Mouse (Mus musculus) hindbrain, embryonic 14.5 days (tissue): ENCODE results near the gene Il18. TPM values are rescaled to one million over a fixed set of nuclear protein-coding genes. Genes with fewer than 3 reads are reported as not detected.
A peak's percentile ranks its signal among the peaks of the same experiment; 100 is the strongest.
"Not testable (repeated sequence)": the region's sequence is repeated elsewhere in the genome, so short reads cannot be mapped to it uniquely, and the experiment has no call there.

ENCODE experiments used
- ATAC-seq: fragments of 200-750 bp; cut with Nextera tagmentation; 2 replicates; pipeline ENCODE4 v1.8.0; 2017; ENCODE audit warnings: moderate number of reproducible peaks, mild to moderate bottlenecking, moderate TSS enrichment, moderate library complexity; ENCODE audit not compliant: low FRiP score
- DNase-seq: peaks from one replicate; pipeline ENCODE4 v3.0.0-alpha.2; 2015; ENCODE audit warnings: low spot score
- H3K27ac ChIP-seq: fragments of 300-500 bp; sonication (generic); 2 replicates; pipeline ENCODE4 v1.5.1; 2014; ENCODE audit warnings: mild to moderate bottlenecking, moderate library complexity
- H3K27me3 ChIP-seq: fragments of 300-500 bp; sonication (generic); 2 replicates; pipeline ENCODE4 v1.6.1; 2014; ENCODE audit warnings: mild to moderate bottlenecking, low read length, mixed read lengths; ENCODE audit not compliant: control insufficient read depth, insufficient read depth
- H3K36me3 ChIP-seq: fragments of 300-500 bp; sonication (generic); replicated peaks from 2 replicates; pipeline ENCODE4 v1.6.1; 2014; ENCODE audit not compliant: control insufficient read depth, insufficient read depth
- H3K4me1 ChIP-seq: fragments of 300-500 bp; sonication (generic); replicated peaks from 2 replicates; pipeline ENCODE4 v1.6.1; 2014; ENCODE audit warnings: antibody characterized with exemption, low read length, mixed read lengths; ENCODE audit not compliant: control insufficient read depth, insufficient read depth
- H3K4me2 ChIP-seq: fragments of 300-500 bp; sonication (generic); replicated peaks from 2 replicates; pipeline ENCODE4 v1.6.1; 2014; ENCODE audit warnings: mild to moderate bottlenecking, moderate library complexity
- H3K4me3 ChIP-seq: fragments of 300-500 bp; sonication (generic); replicated peaks from 2 replicates; pipeline ENCODE4 v1.5.1; 2014; ENCODE audit warnings: mild to moderate bottlenecking, low read length
- H3K9ac ChIP-seq: fragments of 300-500 bp; sonication (generic); 2 replicates; pipeline ENCODE4 v1.6.1; 2014
- H3K9me3 ChIP-seq: fragments of 300-500 bp; sonication (generic); 2 replicates; pipeline ENCODE4 v1.6.1; 2016; ENCODE audit warnings: low read length; ENCODE audit not compliant: control insufficient read depth
- WGBS: fragments of 180-500 bp; shearing (Covaris S2); extraction: QIAGEN DNeasy Blood & Tissue Kit; methylation state at CpG from one replicate; pipeline ENCODE4 v1.1.7; 2014; 5-methylcytosine and 5-hydroxymethylcytosine counted together
- polyA plus RNA-seq: library from polyadenylated mRNA; unstranded; fragments of >200 nt; fragmentation: Nextera tagmentation; extraction: Ambion mirVana; gene quantifications from 2 replicates; pipeline ENCODE4 v1.2.1, GENCODE M21; 2014

The Il18 gene
- polyA plus RNA-seq, 1 experiment from 2014 or later = 18.6 TPM

DNA sequence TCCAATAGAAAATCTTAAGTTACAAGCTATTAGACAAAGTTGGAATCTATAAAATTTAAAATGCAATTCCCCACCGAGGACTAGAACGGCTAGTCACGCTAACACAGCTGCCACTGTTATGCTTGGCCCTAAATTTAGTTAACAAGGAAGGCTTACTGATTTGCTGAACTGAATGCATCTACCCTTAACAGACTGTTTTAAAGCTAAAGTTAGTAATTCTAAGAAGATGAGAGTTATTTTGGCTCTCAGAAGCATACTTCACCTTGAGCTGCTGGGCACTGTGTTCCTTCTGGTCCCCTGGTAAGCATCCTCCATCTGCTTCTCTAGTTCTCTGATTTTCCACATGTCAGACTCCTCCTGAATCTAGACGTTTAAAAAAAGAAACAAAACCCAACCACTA lies 57.5 kb downstream of the Il18 start:
- no peak for ATAC-seq
- H3K36me3 ChIP-seq = peaks cover 80% of the 10 kb centered on the region

DNA sequence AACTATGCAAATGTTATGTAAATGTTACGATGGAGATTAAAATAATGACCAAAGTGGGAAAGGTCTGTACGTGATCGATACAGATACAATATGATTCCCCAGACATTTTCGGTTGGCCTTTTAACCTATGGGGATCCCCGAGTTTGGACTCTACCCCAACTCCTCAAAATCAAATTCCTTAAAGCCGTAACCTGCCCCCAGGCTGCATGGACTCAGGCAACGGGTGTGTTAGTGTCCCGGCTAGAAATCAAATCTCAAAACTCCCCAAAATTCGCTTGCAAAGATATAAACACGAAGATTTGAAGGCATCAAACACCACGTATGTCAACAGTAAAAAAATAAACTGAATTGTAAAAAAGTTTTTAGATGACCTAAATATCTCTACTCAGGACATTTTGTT lies 61.5 kb downstream of the Il18 start:
- WGBS = 42% methylated on average over 11 of the region's 11 CpGs
- H3K36me3 ChIP-seq = peaks cover 41% of the 10 kb centered on the region
- DNase-seq (no peak), ATAC-seq (no peak)
- H3K4me2 ChIP-seq = peak overlapping the region; percentile 95
- H3K4me3 ChIP-seq = peak overlapping the region; percentile 99
- H3K4me1 ChIP-seq = peaks cover 14% of the 10 kb centered on the region
- H3K9ac ChIP-seq = peak overlapping the region; percentile 94
- no peaks in the 10 kb centered on the region for H3K27me3 ChIP-seq
- H3K27ac ChIP-seq = peak overlapping the region; percentile 94; the same call in 1 of the 2 replicates
- H3K9me3 ChIP-seq = no peaks in the 10 kb centered on the region

More for the DNA sequence above, 57.5 kb downstream of the Il18 start:
- Histone ChIP-seq H3K9me3 (no peaks in the 10 kb centered on the region), H3K4me1 (peaks cover 11% of the 10 kb centered on the region), H3K27ac (no peak overlapping the region), H3K4me3 (no peak overlapping the region), H3K4me2 (no peak overlapping the region), H3K9ac (no peak overlapping the region), H3K27me3 (no peaks in the 10 kb centered on the region)
- 87% methylated on average over 4 of the region's 4 CpGs for WGBS
- DNase-seq = no peak

DNA sequence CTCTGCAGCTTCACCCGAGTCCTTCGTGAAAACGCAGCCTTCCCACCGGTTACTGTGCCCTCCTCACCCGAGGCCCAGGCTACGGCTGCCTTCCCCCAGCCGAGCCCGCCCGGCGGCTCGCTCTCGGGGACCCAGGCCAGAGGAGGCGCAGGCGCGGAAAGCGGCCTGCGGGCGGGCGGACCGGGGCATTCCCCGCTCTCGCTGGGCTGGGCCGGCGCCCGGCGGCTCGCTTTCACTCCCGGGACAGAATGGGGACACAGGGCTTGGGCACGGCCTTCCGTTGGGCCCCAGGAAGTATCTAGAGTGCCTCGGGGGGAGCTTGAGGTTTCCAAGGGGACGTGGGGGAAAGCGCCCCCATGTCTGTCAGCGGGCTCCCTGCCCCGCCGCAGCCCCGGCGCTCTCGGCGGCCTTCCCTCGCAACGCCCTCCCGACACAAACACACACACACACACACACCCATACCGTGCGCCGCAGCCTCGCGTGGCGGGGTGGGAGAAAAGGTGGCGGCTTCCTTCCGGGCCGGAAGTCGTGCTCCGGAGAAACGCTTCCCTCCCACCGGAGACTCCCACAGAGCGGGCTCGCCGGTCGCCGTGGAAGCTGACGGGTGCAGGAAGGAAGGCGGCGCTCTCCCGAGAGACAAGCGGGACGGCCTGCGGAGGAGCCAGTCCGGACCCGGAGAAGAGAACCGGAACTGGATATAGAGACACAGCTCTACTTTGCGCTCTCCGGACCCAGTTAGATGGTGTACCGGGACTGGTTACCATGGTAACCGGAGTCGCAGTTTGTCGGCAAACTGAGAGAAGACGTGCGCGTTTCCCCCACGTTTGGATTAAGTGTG lies 62.4 kb downstream of the Il18 start, which contains the start of the genes Pih1d2 and Nkapd1:
TSS of gene Pih1d2 (plus strand) at position 556 of the 838 bp plus-strand sequence.
TSS of gene Nkapd1 (minus strand) at position 699 of the 838 bp plus-strand sequence.
- peak; percentile 95 for DNase-seq
- ATAC-seq = peak; percentile 94
- peak within 1 kb of the TSS; percentile 99 for H3K4me3 ChIP-seq
- peak within 1 kb of the TSS; percentile 94 for H3K27ac ChIP-seq
- peaks cover 34% of the 10 kb centered on the region for H3K36me3 ChIP-seq
- H3K4me1 ChIP-seq = peaks cover 14% of the 10 kb centered on the region
- H3K27me3 ChIP-seq = no peaks in the 10 kb centered on the region
- peak within 1 kb of the TSS; percentile 95 for H3K4me2 ChIP-seq
- peak within 1 kb of the TSS; percentile 94 for H3K9ac ChIP-seq
- no peaks in the 10 kb centered on the region for H3K9me3 ChIP-seq
- under 1% methylated on average over 79 of the region's 81 CpGs for WGBS

DNA sequence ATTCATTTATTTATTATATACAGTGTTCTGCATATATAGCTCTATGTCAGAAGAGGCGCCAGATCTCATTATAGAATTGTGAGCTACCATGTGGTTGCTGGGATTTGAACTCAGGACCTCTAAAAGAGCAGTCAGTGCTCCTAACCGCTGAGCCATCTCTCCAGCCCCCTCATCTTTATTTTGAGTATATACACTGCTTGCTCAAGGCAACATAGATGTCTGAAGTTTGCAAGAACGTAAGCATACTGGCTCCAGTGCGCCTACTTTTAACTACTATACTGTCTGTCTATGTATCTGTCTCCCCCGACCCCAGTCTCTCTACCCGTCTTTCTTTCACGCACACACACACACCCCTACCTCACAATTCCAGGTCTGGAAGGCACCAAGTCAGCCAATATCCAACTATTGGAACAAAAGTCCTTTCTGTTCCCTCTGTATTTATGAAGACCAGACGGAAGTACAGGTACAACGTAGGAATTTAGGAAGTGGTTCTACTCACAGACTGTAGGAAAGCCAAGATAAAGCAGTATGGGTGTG lies 63.2 kb downstream of the Il18 start:
- ATAC-seq (no peak), DNase-seq (no peak)
- H3K4me1 ChIP-seq = peaks cover 14% of the 10 kb centered on the region
- H3K9me3 ChIP-seq = no peaks in the 10 kb centered on the region
- H3K4me3 ChIP-seq = peak overlapping the region; percentile 99
- WGBS = 61% methylated on average over 9 of the region's 9 CpGs
- no peaks in the 10 kb centered on the region for H3K27me3 ChIP-seq
- peak overlapping the region; percentile 94; the same call in 1 of the 2 replicates for H3K9ac ChIP-seq
- peak overlapping the region; percentile 95 for H3K4me2 ChIP-seq
- H3K27ac ChIP-seq = no peak overlapping the region
- peaks cover 25% of the 10 kb centered on the region for H3K36me3 ChIP-seq

DNA sequence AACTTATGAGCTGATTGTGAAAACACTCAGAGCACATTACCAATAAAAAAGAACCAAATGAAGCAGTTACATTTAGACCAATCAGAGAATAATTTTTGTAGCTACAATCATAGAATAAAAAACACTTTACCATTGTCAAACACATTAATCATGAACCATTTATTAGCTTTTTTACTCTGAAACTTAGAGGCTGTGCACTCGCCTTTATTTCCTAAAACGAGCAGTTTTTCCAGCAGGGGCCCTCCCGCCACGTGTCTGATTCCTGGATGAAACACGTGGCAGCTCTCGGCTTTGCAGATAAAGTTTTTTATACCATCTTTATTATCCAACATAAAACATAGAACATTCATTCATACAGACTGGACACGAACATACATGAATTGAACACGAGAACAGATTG lies 76.3 kb downstream of the Il18 start:
- not testable (repeated sequence) for ATAC-seq, H3K9me3 ChIP-seq, H3K9ac ChIP-seq, H3K27me3 ChIP-seq, H3K4me2 ChIP-seq, H3K27ac ChIP-seq, DNase-seq, H3K4me3 ChIP-seq, H3K4me1 ChIP-seq
- 91% methylated on average over 6 of the region's 8 CpGs for WGBS
- peaks cover 24% of the 10 kb centered on the region for H3K36me3 ChIP-seq

Other genes starting within 250 kb of the Il18 start
- 136 and 215 TPM in 2 replicates for gene Rpl10-ps3, start 209.9 kb upstream of the Il18 start, polyA plus RNA-seq
- 0.24 and 0.43 TPM in 2 replicates for gene Plet1, start 60.3 kb upstream of the Il18 start, polyA plus RNA-seq
- 96.7 and 120 TPM in 2 replicates for gene Pts, start 26.1 kb upstream of the Il18 start, polyA plus RNA-seq
- gene Bco2, start 354 bp downstream of the Il18 start, polyA plus RNA-seq = 0.25 and 0.35 TPM in 2 replicates
- 0.48 TPM in 1 of 2 replicates, not detected in the other for gene Tex12, start 6.5 kb downstream of the Il18 start, polyA plus RNA-seq
- 279 and 295 TPM in 2 replicates for gene Sdhd, start 49.0 kb downstream of the Il18 start, polyA plus RNA-seq
- 399 and 451 TPM in 2 replicates for gene Timm8b, start 49.1 kb downstream of the Il18 start, polyA plus RNA-seq
- gene Pih1d2, start 62.5 kb downstream of the Il18 start, polyA plus RNA-seq = 5.6 and 7.3 TPM in 2 replicates
- gene Nkapd1, start 62.6 kb downstream of the Il18 start, polyA plus RNA-seq = 18.4 and 23.0 TPM in 2 replicates
- gene Dlat, start 105.0 kb downstream of the Il18 start, polyA plus RNA-seq = 65.1 and 72.0 TPM in 2 replicates
- 35.3 and 37.2 TPM in 2 replicates for gene Dixdc1, start 184.7 kb downstream of the Il18 start, polyA plus RNA-seq
- gene 2310030G06Rik, start 191.7 kb downstream of the Il18 start, polyA plus RNA-seq = 1.7 and 2.1 TPM in 2 replicates
- 11.9 and 14.9 TPM in 2 replicates for gene Cryab, start 196.5 kb downstream of the Il18 start, polyA plus RNA-seq
- 0.83 and 1.8 TPM in 2 replicates for gene Hspb2, start 197.5 kb downstream of the Il18 start, polyA plus RNA-seq
- gene Fdxacb1, start 213.4 kb downstream of the Il18 start, polyA plus RNA-seq = 10.1 and 10.7 TPM in 2 replicates
- 63.4 and 67.9 TPM in 2 replicates for gene Alg9, start 220.2 kb downstream of the Il18 start, polyA plus RNA-seq
- gene 1110032A03Rik, start 220.7 kb downstream of the Il18 start, polyA plus RNA-seq = 55.0 and 62.7 TPM in 2 replicates